11 mouse cellular contexts compared by ENCODE assay signal in the genomic region with DNA sequence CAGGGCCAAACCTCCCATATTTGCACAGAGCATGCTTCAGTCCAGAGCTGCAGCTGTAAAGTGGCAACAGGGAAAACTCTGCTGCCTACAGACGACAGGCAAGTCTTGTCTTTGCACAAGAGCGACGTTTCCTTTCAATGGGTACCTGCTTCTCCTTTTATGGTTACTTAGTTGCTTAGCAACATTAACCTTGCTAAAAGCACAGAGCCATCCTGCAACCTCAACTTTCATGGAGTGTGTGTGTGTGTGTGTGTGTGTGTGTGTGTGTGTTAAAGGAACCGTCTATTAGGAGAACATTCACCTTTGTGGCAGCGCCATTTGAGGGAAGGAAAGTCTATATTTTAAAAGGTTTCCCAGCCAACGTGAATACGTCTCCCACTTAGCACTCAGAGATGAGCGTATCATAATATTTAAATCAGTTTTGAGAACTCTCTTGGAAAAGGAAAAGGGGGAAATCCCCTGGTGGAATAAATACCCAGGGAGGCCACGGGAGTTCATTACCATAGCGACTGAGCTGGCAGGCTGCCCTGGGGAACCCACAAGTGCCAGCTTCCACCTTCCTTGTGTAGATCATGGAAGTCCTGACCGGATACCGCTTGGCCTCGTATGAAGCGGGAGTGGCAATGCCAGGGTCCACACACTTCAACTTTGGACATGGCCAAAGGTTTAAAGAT.
A peak's percentile ranks its signal among the peaks of the same experiment; 100 is the strongest.
DNase-seq lines count a peak whose midpoint lies in the region; ATAC-seq lines count a peak whose summit lies in the region.
"Had no signal": no experiment of that assay in that cellular context is flagged by ENCODE, and none has a peak within 500 bp of the region (broad histone marks: within the 10 kb centered on the region; RNA-seq: fewer than 3 reads in every experiment).

No protein-coding gene starts in this region.

- no peaks in the 10 kb centered on the region for H3K9me3 ChIP-seq in heart, embryonic 10.5 days
- no peaks in the 10 kb centered on the region for H3K9me3 ChIP-seq in stomach, embryonic 14.5 days (ENCODE audit: control insufficient read depth, low read depth, low read length)
- H3K9me3 ChIP-seq in hindbrain, embryonic 12.5 days (replicated peaks): no peaks in the 10 kb centered on the region
- H3K9me3 ChIP-seq: limb, embryonic 12.5 days had no signal

- intact Hi-C loops in heart, postnatal 14 days (cut with DNase I): no loop called here

- no peaks in the 10 kb centered on the region for H3K27me3 ChIP-seq in heart, embryonic 10.5 days (ENCODE audit: insufficient read depth, poor library complexity, severe bottlenecking)
- no peaks in the 10 kb centered on the region for H3K27me3 ChIP-seq in stomach, embryonic 14.5 days (ENCODE audit: control insufficient read depth, insufficient read depth, low read length)
- no peaks in the 10 kb centered on the region for H3K27me3 ChIP-seq in hindbrain, embryonic 12.5 days
- H3K27me3 ChIP-seq: limb, embryonic 12.5 days had no signal

- no peak overlapping the region for H3K9ac ChIP-seq in stomach, embryonic 14.5 days (replicated peaks; ENCODE audit: low read depth, low read length)
- H3K9ac ChIP-seq in hindbrain, embryonic 12.5 days: no peak overlapping the region
- H3K9ac ChIP-seq: limb, embryonic 12.5 days had no signal

- peak; percentile 6 to 28 for DNase-seq in heart, postnatal 14 days
- no peak for DNase-seq in heart, embryonic 10.5 days (ENCODE audit: low spot score)
- peak; percentile 17 to 18 for DNase-seq in spleen, adult 18-20 months
- DNase-seq in spleen, adult 12 weeks (ENCODE audit: low spot score): no peak
- DNase-seq in kidney, postnatal 4 days: peak; percentile 76 to 79
- DNase-seq in urinary bladder, adult 18-20 months (ENCODE audit: low spot score in 2 of 2): no peak
- DNase-seq: cerebellum, adult 8-10 months; thymus, postnatal 4 days had no signal

- H3K27ac ChIP-seq in heart, embryonic 10.5 days: no peak overlapping the region
- H3K27ac ChIP-seq in stomach, embryonic 14.5 days (ENCODE audit: low read length): 0 out of 2 replicates have a peak overlapping the region, but pooled peaks have one; percentile 33
- H3K27ac ChIP-seq in hindbrain, embryonic 12.5 days: no peak overlapping the region
- H3K27ac ChIP-seq: limb, embryonic 12.5 days had no signal

- H3K4me3 ChIP-seq in heart, embryonic 10.5 days: no peak overlapping the region
- H3K4me3 ChIP-seq in stomach, embryonic 14.5 days (ENCODE audit: low read depth, low read length): no peak overlapping the region
- no peak overlapping the region for H3K4me3 ChIP-seq in hindbrain, embryonic 12.5 days
- H3K4me3 ChIP-seq: limb, embryonic 12.5 days had no signal

- no peak overlapping the region for H3K4me2 ChIP-seq in stomach, embryonic 14.5 days (replicated peaks; ENCODE audit: low read depth, low read length)
- H3K4me2 ChIP-seq in hindbrain, embryonic 12.5 days (replicated peaks): no peak overlapping the region

- H3K36me3 ChIP-seq in heart, embryonic 10.5 days: no peaks in the 10 kb centered on the region
- no peaks in the 10 kb centered on the region for H3K36me3 ChIP-seq in stomach, embryonic 14.5 days (ENCODE audit: control insufficient read depth, insufficient read depth, low read length)
- no peaks in the 10 kb centered on the region for H3K36me3 ChIP-seq in hindbrain, embryonic 12.5 days
- H3K36me3 ChIP-seq: limb, embryonic 12.5 days had no signal

- WGBS in heart, embryonic 10.5 days: 82% methylated on average over 14 of the region's 14 CpGs
- 53% methylated on average over 14 of the region's 14 CpGs for WGBS in stomach, embryonic 14.5 days
- WGBS in hindbrain, embryonic 12.5 days: 63% methylated on average over 14 of the region's 14 CpGs

- H3K4me1 ChIP-seq in heart, embryonic 10.5 days: no peaks in the 10 kb centered on the region
- H3K4me1 ChIP-seq in stomach, embryonic 14.5 days (ENCODE audit: control insufficient read depth, insufficient read depth, low read length): peaks cover 15% of the 10 kb centered on the region
- H3K4me1 ChIP-seq in hindbrain, embryonic 12.5 days: peaks cover 20% of the 10 kb centered on the region; the same call in 1 of the 2 replicates

- ATAC-seq in stomach, embryonic 14.5 days (ENCODE audit: insufficient number of reproducible peaks, insufficient read depth, low FRiP score, low read depth): no peak
- no peak for ATAC-seq in hindbrain, embryonic 12.5 days (ENCODE audit: low FRiP score)

Comparison
In these comparisons a context has a peak if more than half of its experiments do, and no peak if none do; other contexts are left out.
1. DNase-seq: peak in heart, postnatal 14 days (2 of 2), spleen, adult 18-20 months (2 of 2) and kidney, postnatal 4 days (2 of 2); none in heart, embryonic 10.5 days (single experiment), spleen, adult 12 weeks (single experiment) and urinary bladder, adult 18-20 months (0 of 2).